Mouse (Mus musculus) Muller cell, postnatal 12 days (primary cell): ENCODE measurements around the gene Nectin2.

Experiments used
- DNase-seq: peaks from one replicate; pipeline ENCODE4 v3.0.0-alpha.2; 2015; ENCODE audit errors: inconsistent ontology term

Nectin2 gene

GRCm38 (mm10) chr7:19745971-19746370 lies 4.3 kb downstream of the Nectin2 start:
- no peak for DNase-seq

GRCm38 (mm10) chr7:19744590-19745385 lies 5.5 kb downstream of the Nectin2 start:
- DNase-seq: no peak

GRCm38 (mm10) chr7:19743791-19744190 lies 6.5 kb downstream of the Nectin2 start:
- no peak for DNase-seq

- no peak for DNase-seq
These were observed 7.8 kb downstream of the Nectin2 start for GRCm38 (mm10) chr7:19742468-19742867.

GRCm38 (mm10) chr7:19741329-19742031 lies 8.8 kb downstream of the Nectin2 start:
- no peak for DNase-seq

GRCm38 (mm10) chr7:19740269-19740668 lies 10.0 kb downstream of the Nectin2 start:
- DNase-seq: no peak

- no peak for DNase-seq
These were observed 11.5 kb downstream of the Nectin2 start for GRCm38 (mm10) chr7:19738771-19739170.

GRCm38 (mm10) chr7:19736389-19737057 lies 13.8 kb downstream of the Nectin2 start:
- DNase-seq: no peak

GRCm38 (mm10) chr7:19734178-19734666 lies 16.1 kb downstream of the Nectin2 start:
- DNase-seq: no peak

GRCm38 (mm10) chr7:19726541-19726940 lies 23.7 kb downstream of the Nectin2 start:
- no peak for DNase-seq

GRCm38 (mm10) chr7:19724167-19724566 lies 26.1 kb downstream of the Nectin2 start:
- no peak for DNase-seq

GRCm38 (mm10) chr7:19722754-19723195 lies 27.5 kb downstream of the Nectin2 start:
- DNase-seq: no peak

- DNase-seq: no peak
These were observed 31.1 kb downstream of the Nectin2 start for GRCm38 (mm10) chr7:19719200-19719599.

- DNase-seq: no peak
These were observed 31.9 kb downstream of the Nectin2 start for GRCm38 (mm10) chr7:19718297-19718952.

- DNase-seq: no peak
These were observed 32.9 kb downstream of the Nectin2 start for GRCm38 (mm10) chr7:19717346-19717745.

GRCm38 (mm10) chr7:19716822-19717221 lies 33.5 kb downstream of the Nectin2 start:
- DNase-seq: no peak

- DNase-seq: no peak
These were observed 34.1 kb downstream of the Nectin2 start for GRCm38 (mm10) chr7:19716055-19716682.

- DNase-seq: peak; percentile 100
These were observed 34.8 kb downstream of the Nectin2 start, which contains the start of gene Tomm40 for GRCm38 (mm10) chr7:19715239-19716054. TSS of gene Tomm40 (minus strand) at chr7:19715438.

- DNase-seq: no peak
These were observed 35.4 kb downstream of the Nectin2 start for GRCm38 (mm10) chr7:19714836-19715235.

GRCm38 (mm10) chr7:19713598-19713997 lies 36.7 kb downstream of the Nectin2 start:
- no peak for DNase-seq
